Mouse (Mus musculus) heart, adult 2 months (tissue): ENCODE measurements around the gene Mars2. TPM values are rescaled to one million over a fixed set of nuclear protein-coding genes. Genes with fewer than 3 reads are reported as not detected.

ENCODE experiments used
- DNase-seq, 2 experiments: peaks; one replicate each; pipeline ENCODE4 v3.0.0; 2021
- H3K27ac ChIP-seq: fragments of 200-600 bp; 2 replicates; pipeline ENCODE4 v1.8.1; 2022
- H3K27me3 ChIP-seq: fragments of 200-500 bp; 2 replicates; pipeline ENCODE4 v1.6.1; 2012; ENCODE audit warnings: mild to moderate bottlenecking, low read length, inconsistent platforms, mixed read lengths; ENCODE audit not compliant: control insufficient read depth, insufficient read depth
- H3K36me3 ChIP-seq: fragments of 200-500 bp; 2 replicates; pipeline ENCODE4 v1.6.1; 2012; ENCODE audit warnings: low read length, inconsistent platforms; ENCODE audit not compliant: control insufficient read depth, insufficient read depth
- H3K4me1 ChIP-seq: fragments of 200-500 bp; 2 replicates; pipeline ENCODE4 v1.6.1; 2011; ENCODE audit warnings: low read length; ENCODE audit not compliant: control insufficient read depth, insufficient read depth
- H3K4me3 ChIP-seq: fragments of 200-600 bp; 2 replicates; pipeline ENCODE4 v1.8.1; 2022
- H3K79me2 ChIP-seq: fragments of 200-500 bp; replicated peaks from 2 replicates; pipeline ENCODE4 v1.6.1; 2012; ENCODE audit warnings: mild to moderate bottlenecking, inconsistent platforms, low read length, moderate library complexity, mixed read lengths; ENCODE audit not compliant: control insufficient read depth, insufficient read depth
- H3K9ac ChIP-seq: fragments of 200-500 bp; 2 replicates; pipeline ENCODE4 v1.6.1; 2012; ENCODE audit warnings: low read depth, mild to moderate bottlenecking, control low read depth, inconsistent platforms, low read length, mixed read lengths
- CTCF ChIP-seq: fragments of 200-600 bp; IDR thresholded peaks from 2 replicates; pipeline ENCODE4 v1.8.1; 2022; ENCODE audit warnings: antibody characterized with exemption, mild to moderate bottlenecking, moderate library complexity
- EP300 ChIP-seq: fragments of 200-500 bp; IDR thresholded peaks from 2 replicates; pipeline ENCODE4 v1.6.1; 2011; ENCODE audit warnings: low read depth, low read length, control low read depth; ENCODE audit not compliant: insufficient read depth
- POLR2A ChIP-seq: fragments of 200-500 bp; IDR thresholded peaks from 2 replicates; pipeline ENCODE4 v1.6.1; 2011; ENCODE audit warnings: mild to moderate bottlenecking, low read depth, low read length, control low read depth; ENCODE audit not compliant: insufficient read depth
- WGBS: fragments of 180-500 bp; shearing (Covaris S2); methylation state at CpG from one replicate; pipeline ENCODE4 v1.1.7; 2018; 5-methylcytosine and 5-hydroxymethylcytosine counted together
- intact Hi-C: fragments of 180-260 bp; cut with DNase I; formaldehyde crosslinking; loops from one replicate; pipeline ENCODE4 v1.15.1; 2025
- polyA plus RNA-seq: library from polyadenylated mRNA; depleted of rRNA; stranded (reverse); fragments of >200 nt; gene quantifications from 2 replicates; pipeline ENCODE4 v1.2.3, GENCODE M21; 2012
- total RNA-seq, 2 experiments: library from RNA; stranded (reverse); gene quantifications; 2 replicates each; pipeline ENCODE4 v1.2.3; 2021

Mars2 gene
- total and polyA plus RNA-seq, 3 experiments: 2.0 to 5.3 (median 5.0) TPM

GRCm38 (mm10) chr1:55226011-55226857 is 10.7 kb upstream of the Mars2 start, which contains the start of gene Rftn2:
Gene Rftn2, minus strand, starts transcription at chr1:55226782.
- Histone ChIP-seq H3K9ac (peak within 1 kb of the TSS; percentile 61), H3K4me1 (peaks cover 5% of the 10 kb centered on the region), H3K27ac (peak within 1 kb of the TSS; percentile 85), H3K4me3 (peak within 1 kb of the TSS; percentile 70), H3K79me2 (no peaks in the 10 kb centered on the region), H3K36me3 (0 out of 2 replicates have a peak, but pooled peaks cover 2% of the 10 kb centered on the region), H3K27me3 (no peaks in the 10 kb centered on the region)
- intact Hi-C loops: loop anchor here (5.0 kb wide), 1 partner anchor 199 kb away; the partner anchor contains the start of gene Sf3b1
- DNase-seq: peak; percentile 61 to 66
- WGBS: 3% methylated on average over 26 of the region's 26 CpGs
- TF ChIP-seq EP300: no peak
- no peak for TF ChIP-seq CTCF
- no peak for TF ChIP-seq POLR2A

GRCm38 (mm10) chr1:55227376-55227775 is 9.6 kb upstream of the Mars2 start:
- Histone ChIP-seq H3K4me1 (peaks cover under 1% of the 10 kb centered on the region), H3K27me3 (no peaks in the 10 kb centered on the region), H3K4me3 (no peak overlapping the region), H3K9ac (no peak overlapping the region), H3K36me3 (no peaks in the 10 kb centered on the region), H3K27ac (peak overlapping the region; percentile 85), H3K79me2 (no peaks in the 10 kb centered on the region)
- DNase-seq: no peak
- TF ChIP-seq EP300: no peak
- TF ChIP-seq CTCF: no peak
- no peak for TF ChIP-seq POLR2A
- intact Hi-C loops: loop anchor here (5.0 kb wide), 1 partner anchor 200 kb away; the partner anchor contains the start of gene Sf3b1
- WGBS: 43% methylated on average over 1 of the region's 1 CpGs

- H3K4me3 ChIP-seq: no peak overlapping the region
- no peak overlapping the region for H3K27ac ChIP-seq
- intact Hi-C loops: loop anchor here (5.0 kb wide), 1 partner anchor 201 kb away; the partner anchor contains the start of gene Sf3b1
- H3K79me2 ChIP-seq: no peaks in the 10 kb centered on the region
- no peaks in the 10 kb centered on the region for H3K27me3 ChIP-seq
- no peaks in the 10 kb centered on the region; the same call in 1 of the 2 replicates for H3K4me1 ChIP-seq
- TF ChIP-seq CTCF (no peak), POLR2A (no peak), EP300 (no peak)
- H3K9ac ChIP-seq: no peak overlapping the region
- WGBS: 80% methylated on average over 8 of the region's 8 CpGs
- H3K36me3 ChIP-seq: no peaks in the 10 kb centered on the region
- DNase-seq: no peak
These were observed 8.6 kb upstream of the Mars2 start for GRCm38 (mm10) chr1:55228256-55228884.

- no peak for DNase-seq
- H3K27ac ChIP-seq: no peak overlapping the region
- H3K4me1 ChIP-seq: peaks cover 6% of the 10 kb centered on the region
- H3K4me3 ChIP-seq: no peak overlapping the region
- H3K27me3 ChIP-seq: no peaks in the 10 kb centered on the region
- TF ChIP-seq POLR2A: no peak
- no peak for TF ChIP-seq EP300
- TF ChIP-seq CTCF: no peak
- intact Hi-C loops: loop anchor here (5.0 kb wide), 2 partner anchors 33 to 148 kb away; partner anchors contain the start of genes Hspd1 and Hspe1
- 0 out of 2 replicates have a peak, but pooled peaks cover 2% of the 10 kb centered on the region for H3K79me2 ChIP-seq
- no peak overlapping the region for H3K9ac ChIP-seq
- peaks cover 7% of the 10 kb centered on the region for H3K36me3 ChIP-seq
- 58% methylated on average over 16 of the region's 16 CpGs for WGBS
These were observed 2.0 kb upstream of the Mars2 start for GRCm38 (mm10) chr1:55234910-55235520.

GRCm38 (mm10) chr1:55236487-55236886 is 490 bp upstream of the Mars2 start:
- H3K4me3 ChIP-seq: peak overlapping the region; percentile 71
- TF ChIP-seq EP300: no peak
- no peak for TF ChIP-seq POLR2A
- no peak for TF ChIP-seq CTCF
- no peak for DNase-seq
- H3K9ac ChIP-seq: no peak overlapping the region
- peak overlapping the region; percentile 4 for H3K27ac ChIP-seq
- 0 out of 2 replicates have a peak, but pooled peaks cover 2% of the 10 kb centered on the region for H3K79me2 ChIP-seq
- H3K4me1 ChIP-seq: peaks cover 6% of the 10 kb centered on the region
- intact Hi-C loops: loop anchor here (2.0 to 5.0 kb wide), 3 partner anchors 34 to 149 kb away; partner anchors contain the start of genes Hspd1, Hspe1 and Mob4
- H3K27me3 ChIP-seq: no peaks in the 10 kb centered on the region
- 22% methylated on average over 5 of the region's 5 CpGs for WGBS
- H3K36me3 ChIP-seq: peaks cover 13% of the 10 kb centered on the region
